Mouse (Mus musculus) E14TG2a.4 (cell line): ENCODE measurements around the gene Snx4.

Source experiments
- CTCF ChIP-seq: conservative IDR thresholded peaks from 2 replicates; pipeline ENCODE4 v1.5.1; 2014; ENCODE audit warnings: low read length
- NANOG ChIP-seq: IDR thresholded peaks from 2 replicates; pipeline ENCODE4 v1.6.1; 2014; ENCODE audit warnings: borderline replicate concordance, low read length, mixed read lengths

- TF ChIP-seq CTCF, result no peak
- TF ChIP-seq NANOG, result no peak
Observed at GRCm38 (mm10) chr16:33271824-33272223, 20.6 kb downstream of the Snx4 start.
